Mouse (Mus musculus): Measurements from ENCODE around the gene Ndc1. TPM values are rescaled to one million over a fixed set of nuclear protein-coding genes. Genes with fewer than 3 reads are reported as not detected.

Gene Ndc1
- polyA plus RNA-seq (2015; fragmentation: Nextera tagmentation; extraction: Ambion mirVana) = 37.5 and 38.1 TPM in 2 replicates

GRCm38 (mm10) chr4:107367567-107368314 lies at the start of gene Ndc1:
TSS of gene Ndc1 (plus strand) at chr4:107367784.
- Histone ChIP-seq H3K4me3 (replicated peaks) (peak within 1 kb of the TSS; percentile 60), H3K27me3 (no peaks in the 10 kb centered on the region), H3K27ac (peak within 1 kb of the TSS; percentile 95), H3K36me3 (peaks cover 29% of the 10 kb centered on the region), H3K4me1 (peaks cover 16% of the 10 kb centered on the region; the same call in 1 of the 2 replicates), H3K4me2 (peak within 1 kb of the TSS; percentile 62), H3K9ac (peak within 1 kb of the TSS; percentile 67), H3K9me3 (replicated peaks) (no peaks in the 10 kb centered on the region)
- ATAC-seq (replicated peaks; ENCODE audit: low FRiP score) = peak; percentile 98
- under 1% methylated on average over 51 of the region's 51 CpGs for WGBS

- no peaks in the 10 kb centered on the region for H3K27me3 ChIP-seq
- no peaks in the 10 kb centered on the region for H3K9me3 ChIP-seq (replicated peaks)
- H3K4me1 ChIP-seq = peaks cover 22% of the 10 kb centered on the region
- no peak overlapping the region for H3K9ac ChIP-seq
- no peak overlapping the region for H3K4me3 ChIP-seq (replicated peaks)
- no peak overlapping the region for H3K4me2 ChIP-seq
- no peak for ATAC-seq (replicated peaks; ENCODE audit: low FRiP score)
- H3K36me3 ChIP-seq = peaks cover 63% of the 10 kb centered on the region
- 72% methylated on average over 8 of the region's 8 CpGs for WGBS
- H3K27ac ChIP-seq = no peak overlapping the region
Measured at GRCm38 (mm10) chr4:107318646-107319045, 48.9 kb upstream of the Ndc1 start.

- WGBS = 56% methylated on average over 2 of the region's 2 CpGs
- no peak overlapping the region for H3K4me3 ChIP-seq (replicated peaks)
- H3K4me2 ChIP-seq = no peak overlapping the region
- H3K9ac ChIP-seq = no peak overlapping the region
- no peaks in the 10 kb centered on the region for H3K9me3 ChIP-seq (replicated peaks)
- H3K27ac ChIP-seq = 0 out of 2 replicates have a peak overlapping the region, but pooled peaks have one; percentile 2
- peak; percentile 43; the same call in 1 of the 2 replicates for ATAC-seq (replicated peaks; ENCODE audit: low FRiP score)
- H3K4me1 ChIP-seq = 0 out of 2 replicates have a peak, but pooled peaks cover 8% of the 10 kb centered on the region
- peaks cover 77% of the 10 kb centered on the region for H3K36me3 ChIP-seq
- no peaks in the 10 kb centered on the region for H3K27me3 ChIP-seq
Measured at GRCm38 (mm10) chr4:107321041-107321440, 46.5 kb upstream of the Ndc1 start.

- Histone ChIP-seq H3K4me2 (no peak overlapping the region), H3K9ac (no peak overlapping the region), H3K27me3 (no peaks in the 10 kb centered on the region), H3K27ac (no peak overlapping the region), H3K9me3 (replicated peaks) (no peaks in the 10 kb centered on the region), H3K4me1 (0 out of 2 replicates have a peak, but pooled peaks cover 8% of the 10 kb centered on the region), H3K4me3 (replicated peaks) (no peak overlapping the region), H3K36me3 (peaks cover 68% of the 10 kb centered on the region)
- ATAC-seq (replicated peaks; ENCODE audit: low FRiP score) = no peak
- WGBS = 95% methylated on average over 2 of the region's 2 CpGs
Measured at GRCm38 (mm10) chr4:107323113-107323512, 44.5 kb upstream of the Ndc1 start.

- no peak overlapping the region for H3K4me3 ChIP-seq (replicated peaks)
- H3K4me2 ChIP-seq = no peak overlapping the region
- H3K9me3 ChIP-seq (replicated peaks) = no peaks in the 10 kb centered on the region
- no peak for ATAC-seq (replicated peaks; ENCODE audit: low FRiP score)
- peaks cover 33% of the 10 kb centered on the region for H3K36me3 ChIP-seq
- no peaks in the 10 kb centered on the region for H3K27me3 ChIP-seq
- no peak overlapping the region for H3K9ac ChIP-seq
- H3K27ac ChIP-seq = no peak overlapping the region
- WGBS = 92% methylated on average over 8 of the region's 8 CpGs
- no peaks in the 10 kb centered on the region for H3K4me1 ChIP-seq
Measured at GRCm38 (mm10) chr4:107328530-107328929, 39.1 kb upstream of the Ndc1 start.

GRCm38 (mm10) chr4:107333514-107333913 lies 34.1 kb upstream of the Ndc1 start:
- Histone ChIP-seq H3K4me1 (peaks cover 9% of the 10 kb centered on the region; the same call in 1 of the 2 replicates), H3K9ac (no peak overlapping the region), H3K36me3 (peaks cover 9% of the 10 kb centered on the region; the same call in 1 of the 2 replicates), H3K27me3 (no peaks in the 10 kb centered on the region), H3K27ac (no peak overlapping the region), H3K9me3 (replicated peaks) (no peaks in the 10 kb centered on the region), H3K4me3 (replicated peaks) (no peak overlapping the region), H3K4me2 (no peak overlapping the region)
- 96% methylated on average over 4 of the region's 4 CpGs for WGBS
- ATAC-seq (replicated peaks; ENCODE audit: low FRiP score) = no peak

- H3K9me3 ChIP-seq (replicated peaks) = no peaks in the 10 kb centered on the region
- H3K4me2 ChIP-seq = no peak overlapping the region
- H3K36me3 ChIP-seq = no peaks in the 10 kb centered on the region; the same call in 1 of the 2 replicates
- H3K4me3 ChIP-seq (replicated peaks) = no peak overlapping the region
- no peak overlapping the region for H3K27ac ChIP-seq
- H3K4me1 ChIP-seq = peaks cover 9% of the 10 kb centered on the region; the same call in 1 of the 2 replicates
- ATAC-seq (replicated peaks; ENCODE audit: low FRiP score) = no peak
- H3K9ac ChIP-seq = no peak overlapping the region
- WGBS = 40% methylated on average over 8 of the region's 8 CpGs
- H3K27me3 ChIP-seq = no peaks in the 10 kb centered on the region
Measured at GRCm38 (mm10) chr4:107336356-107336755, 31.2 kb upstream of the Ndc1 start.

- Histone ChIP-seq H3K4me1 (peaks cover 9% of the 10 kb centered on the region; the same call in 1 of the 2 replicates), H3K4me3 (replicated peaks) (no peak overlapping the region), H3K36me3 (no peaks in the 10 kb centered on the region; the same call in 1 of the 2 replicates), H3K9ac (no peak overlapping the region), H3K4me2 (no peak overlapping the region), H3K27me3 (no peaks in the 10 kb centered on the region), H3K27ac (no peak overlapping the region), H3K9me3 (replicated peaks) (no peaks in the 10 kb centered on the region)
- ATAC-seq (replicated peaks; ENCODE audit: low FRiP score) = no peak
- WGBS = 84% methylated on average over 5 of the region's 5 CpGs
Measured at GRCm38 (mm10) chr4:107337455-107337854, 30.1 kb upstream of the Ndc1 start.

- 72% methylated on average over 5 of the region's 5 CpGs for WGBS
- no peak overlapping the region for H3K9ac ChIP-seq
- ATAC-seq (replicated peaks; ENCODE audit: low FRiP score) = no peak
- no peaks in the 10 kb centered on the region for H3K27me3 ChIP-seq
- H3K9me3 ChIP-seq (replicated peaks) = no peaks in the 10 kb centered on the region
- peaks cover 13% of the 10 kb centered on the region for H3K36me3 ChIP-seq
- H3K4me1 ChIP-seq = peaks cover 4% of the 10 kb centered on the region; the same call in 1 of the 2 replicates
- no peak overlapping the region for H3K27ac ChIP-seq
- no peak overlapping the region for H3K4me2 ChIP-seq
- H3K4me3 ChIP-seq (replicated peaks) = no peak overlapping the region
Measured at GRCm38 (mm10) chr4:107341354-107341753, 26.2 kb upstream of the Ndc1 start.

GRCm38 (mm10) chr4:107344612-107345011 lies 23.0 kb upstream of the Ndc1 start:
- 87% methylated on average over 7 of the region's 7 CpGs for WGBS
- no peaks in the 10 kb centered on the region for H3K27me3 ChIP-seq
- peaks cover 17% of the 10 kb centered on the region for H3K36me3 ChIP-seq
- H3K4me2 ChIP-seq = no peak overlapping the region
- no peak overlapping the region for H3K4me3 ChIP-seq (replicated peaks)
- ATAC-seq (replicated peaks; ENCODE audit: low FRiP score) = no peak
- H3K9me3 ChIP-seq (replicated peaks) = no peaks in the 10 kb centered on the region
- H3K9ac ChIP-seq = no peak overlapping the region
- H3K4me1 ChIP-seq = peaks cover 10% of the 10 kb centered on the region
- H3K27ac ChIP-seq = no peak overlapping the region

GRCm38 (mm10) chr4:107347221-107347620 lies 20.4 kb upstream of the Ndc1 start:
- WGBS = 32% methylated on average over 6 of the region's 6 CpGs
- Histone ChIP-seq H3K27ac (no peak overlapping the region), H3K36me3 (peaks cover 26% of the 10 kb centered on the region), H3K9me3 (replicated peaks) (no peaks in the 10 kb centered on the region), H3K4me1 (peaks cover 10% of the 10 kb centered on the region), H3K4me3 (replicated peaks) (no peak overlapping the region), H3K4me2 (no peak overlapping the region), H3K9ac (no peak overlapping the region), H3K27me3 (no peaks in the 10 kb centered on the region)
- ATAC-seq (replicated peaks; ENCODE audit: low FRiP score) = no peak

- Histone ChIP-seq H3K4me1 (peaks cover 17% of the 10 kb centered on the region), H3K9me3 (replicated peaks) (no peaks in the 10 kb centered on the region), H3K27me3 (no peaks in the 10 kb centered on the region), H3K4me3 (replicated peaks) (no peak overlapping the region), H3K36me3 (peaks cover 28% of the 10 kb centered on the region), H3K27ac (no peak overlapping the region), H3K4me2 (no peak overlapping the region), H3K9ac (no peak overlapping the region)
- ATAC-seq (replicated peaks; ENCODE audit: low FRiP score) = peak; percentile 10; the same call in 1 of the 2 replicates
- WGBS = 63% methylated on average over 20 of the region's 20 CpGs
Measured at GRCm38 (mm10) chr4:107348529-107349310, 18.9 kb upstream of the Ndc1 start.

Data from kidney, embryonic 15.5 days (tissue).